Mouse (Mus musculus): ENCODE data around the gene Auts2.

DNA sequence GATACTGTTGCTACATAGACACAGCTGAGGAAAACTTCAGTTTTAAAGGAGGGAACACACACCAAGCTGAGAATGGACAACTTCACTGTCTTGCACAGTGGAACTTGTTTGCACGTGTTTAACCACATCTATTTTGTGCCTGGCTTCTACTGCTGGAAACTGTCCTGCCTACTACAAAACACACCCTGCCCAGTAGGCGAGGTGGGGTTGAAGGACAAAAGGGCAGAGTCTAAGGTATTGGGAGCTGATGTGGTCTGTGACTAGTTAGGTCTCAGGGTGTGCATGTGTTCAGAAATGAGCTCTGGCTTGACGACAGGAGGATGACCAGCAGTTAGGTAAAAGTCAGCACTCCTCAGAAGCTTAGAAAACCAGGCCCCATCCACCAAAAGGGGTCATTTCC lies 636.8 kb downstream of the Auts2 start:
- TF ChIP-seq CTCF (IDR thresholded peaks at IDR 0.05; ENCODE audit: low read depth): no peak
- TF ChIP-seq EP300 (IDR thresholded peaks at IDR 0.05; ENCODE audit: low read depth): no peak
